Mouse (Mus musculus) NIH3T3 (cell line): ENCODE data around the gene Igfbp7.

ENCODE experiments used
- DNase-seq: peaks from one replicate; pipeline ENCODE4 v3.0.0-alpha.2; 2012; ENCODE audit warnings: low read depth

Igfbp7 gene

DNA sequence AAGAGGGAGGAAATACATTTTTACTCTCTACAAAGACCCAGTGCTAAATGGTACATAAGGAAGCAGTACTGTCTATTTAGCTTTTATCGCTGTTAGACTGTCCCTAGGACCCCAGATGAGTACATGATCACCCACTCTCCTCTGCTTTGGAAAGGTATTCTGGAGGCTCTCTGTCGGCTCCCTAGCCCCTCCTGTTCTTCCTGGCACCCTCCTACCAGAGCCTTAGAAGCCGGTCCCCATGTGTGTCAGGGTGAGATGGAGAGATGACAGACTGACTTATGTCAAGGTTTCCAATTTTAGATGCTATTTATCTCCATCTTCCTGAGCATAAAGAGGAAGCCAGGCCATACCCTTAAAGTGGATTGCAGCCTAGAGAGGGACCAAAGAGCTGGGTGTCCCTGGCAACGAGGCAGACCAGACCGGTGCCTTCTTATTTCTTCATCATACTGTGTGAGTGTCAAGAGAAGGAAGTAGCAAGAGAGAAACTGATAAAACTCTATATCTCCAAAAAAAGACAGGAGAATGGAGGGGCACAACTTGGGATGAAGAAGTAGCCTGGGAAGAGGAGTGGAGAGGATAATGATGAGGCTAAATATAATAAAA, 2.3 kb downstream of the Igfbp7 start:
- DNase-seq, result no peak

DNA sequence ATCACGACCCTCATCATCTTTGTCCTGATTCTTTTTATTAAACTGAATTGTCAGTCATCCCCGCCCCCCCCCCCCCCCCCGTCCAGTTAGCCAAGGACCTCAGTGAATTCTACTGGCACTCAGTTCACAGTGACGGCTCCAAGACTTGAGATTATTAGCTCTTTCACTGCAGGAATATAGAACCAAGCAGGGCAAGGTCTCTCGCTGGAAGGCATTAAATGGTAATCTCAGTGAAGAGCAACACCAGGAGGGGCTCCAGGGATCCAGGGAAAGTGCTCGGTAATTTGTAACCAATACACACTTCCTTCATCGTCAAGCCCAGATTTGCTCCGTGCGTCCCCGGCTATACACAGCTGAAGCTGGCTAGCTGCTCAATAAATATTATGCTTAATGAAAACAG, 2.9 kb downstream of the Igfbp7 start:
- no peak for DNase-seq

DNA sequence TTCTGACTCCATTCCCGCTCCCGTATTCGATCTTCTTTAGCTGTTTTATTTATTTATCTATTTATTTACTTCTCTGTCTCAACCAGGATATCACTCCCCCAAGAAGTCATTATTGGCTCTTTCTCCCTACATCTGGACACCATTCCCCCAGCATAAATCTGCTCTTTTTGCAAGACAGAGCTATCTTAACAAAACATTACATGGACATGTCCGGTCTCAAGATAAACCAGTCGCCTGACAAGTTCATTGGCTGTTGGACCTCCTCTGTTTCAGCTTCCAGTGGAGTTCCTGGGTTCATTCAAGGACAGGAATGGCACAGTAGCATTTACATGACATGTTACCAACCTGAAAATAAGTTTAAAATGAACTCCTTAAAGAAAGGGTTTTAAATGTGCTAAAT, 4.9 kb downstream of the Igfbp7 start:
- DNase-seq, result no peak

DNA sequence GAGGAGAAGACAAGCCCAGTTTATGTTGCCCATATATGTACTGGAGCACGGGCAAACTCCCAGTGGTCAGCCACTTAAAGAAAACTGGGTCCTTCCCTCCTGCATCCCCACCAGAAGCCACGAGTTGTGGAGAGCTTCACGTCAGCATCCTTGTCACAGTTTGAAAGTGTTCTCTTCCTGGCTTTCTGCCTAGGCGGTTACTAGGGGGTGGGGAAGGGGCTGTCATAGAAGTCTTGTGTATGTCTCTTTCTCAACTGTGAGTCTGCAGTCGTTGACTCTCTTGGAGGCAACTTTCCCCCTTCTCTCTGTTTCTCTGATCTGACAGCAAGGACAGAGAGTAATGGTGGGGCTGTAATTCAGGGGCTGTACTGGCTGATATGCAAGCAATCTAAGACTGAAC, 5.7 kb downstream of the Igfbp7 start:
- DNase-seq, result no peak

DNA sequence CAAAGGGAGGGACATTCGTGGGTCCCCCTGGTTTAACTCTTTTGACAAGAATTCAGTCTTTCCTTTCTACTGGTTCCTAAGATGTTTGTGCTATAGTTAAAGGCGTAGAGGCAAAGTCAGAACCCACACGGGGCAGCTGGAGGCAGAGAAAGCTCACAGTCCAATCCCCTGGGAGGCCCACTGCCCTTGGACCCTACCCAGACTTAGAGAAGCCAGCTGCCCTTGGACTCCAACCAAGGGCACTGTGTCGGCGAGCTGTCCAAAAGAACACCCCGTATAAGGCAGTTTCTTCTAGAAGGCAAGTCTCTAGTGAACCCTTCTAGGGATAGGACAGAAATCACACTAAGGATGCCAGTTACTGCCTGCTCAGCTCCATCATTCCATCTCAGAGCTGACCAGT, 7.0 kb downstream of the Igfbp7 start:
- peak; percentile 52 for DNase-seq

DNA sequence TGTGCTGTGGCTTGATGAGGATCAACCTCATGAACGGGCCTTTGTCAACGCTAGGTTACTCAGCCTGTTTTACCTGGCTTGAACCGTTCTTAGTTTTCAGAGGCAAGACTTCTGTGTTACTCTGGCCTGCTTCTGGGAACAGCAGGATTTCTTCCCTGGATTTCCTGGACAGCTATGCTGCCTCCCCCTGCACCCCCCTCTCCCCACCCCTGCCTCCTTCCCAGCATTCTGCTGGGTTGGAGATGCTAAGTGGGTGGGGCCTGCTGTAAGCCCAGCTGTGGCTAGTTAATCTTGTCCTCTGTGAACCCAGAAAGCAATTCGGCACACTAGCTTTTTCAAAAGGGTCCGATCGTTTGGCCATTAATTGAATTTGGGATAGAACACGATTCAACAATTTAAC, 7.7 kb downstream of the Igfbp7 start:
- DNase-seq, result peak; percentile 32

DNA sequence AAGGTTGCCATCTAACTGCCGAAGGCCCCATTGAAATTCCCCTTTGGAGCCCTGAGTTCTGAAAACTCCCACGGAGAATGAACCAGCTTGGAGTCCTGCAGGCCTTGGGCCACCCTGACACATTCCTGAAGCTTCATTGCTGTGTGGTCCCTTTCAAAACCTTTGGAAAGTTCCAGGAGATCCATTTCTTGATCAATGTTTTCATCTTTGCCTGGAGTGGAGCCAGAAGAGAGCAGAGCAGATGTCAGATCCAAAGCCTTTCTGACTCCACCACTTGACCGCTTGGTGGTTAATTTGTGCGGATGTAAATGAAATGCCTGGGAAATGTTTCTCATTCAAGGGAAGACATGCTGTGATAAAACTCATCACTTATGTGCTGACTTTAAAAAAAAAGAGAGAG, 8.8 kb downstream of the Igfbp7 start:
- no peak for DNase-seq

DNA sequence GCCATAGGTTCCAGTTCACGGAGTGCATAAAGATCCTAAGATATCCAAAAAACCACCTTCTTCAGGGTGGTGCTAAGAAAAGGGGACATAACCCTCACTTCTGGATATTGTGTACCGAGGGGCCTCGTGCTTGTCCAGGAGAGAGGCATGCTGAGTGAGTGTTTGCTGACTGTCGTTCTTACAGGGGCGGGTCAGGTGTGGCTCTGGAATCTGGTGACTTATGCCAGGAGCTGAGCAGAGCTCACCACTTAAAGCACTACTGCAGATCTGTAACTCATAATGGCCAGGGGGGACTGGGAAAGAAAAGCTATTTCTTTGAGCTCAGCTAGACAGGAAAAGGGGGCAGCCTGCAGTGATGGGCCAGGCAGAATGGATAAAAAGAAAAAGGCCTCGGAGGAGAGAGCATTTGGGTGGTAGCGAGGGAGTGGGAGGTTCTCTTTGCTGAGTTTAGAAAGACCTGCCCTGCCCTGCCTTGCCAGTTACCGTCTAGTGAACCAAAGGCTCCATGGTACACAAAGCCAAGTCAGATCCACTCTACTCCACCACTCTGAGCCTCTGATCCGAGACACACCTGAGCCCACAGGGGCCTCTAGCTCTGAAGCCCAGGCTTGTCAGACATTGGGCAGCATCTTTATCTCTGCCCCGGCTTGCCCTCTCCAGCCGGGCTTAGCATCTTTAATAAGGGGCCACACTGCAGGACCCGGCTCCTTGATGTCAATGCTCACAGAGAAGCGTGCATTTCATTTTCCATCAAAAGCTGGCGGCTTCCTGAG, 9.4 kb downstream of the Igfbp7 start:
- DNase-seq, result no peak

DNA sequence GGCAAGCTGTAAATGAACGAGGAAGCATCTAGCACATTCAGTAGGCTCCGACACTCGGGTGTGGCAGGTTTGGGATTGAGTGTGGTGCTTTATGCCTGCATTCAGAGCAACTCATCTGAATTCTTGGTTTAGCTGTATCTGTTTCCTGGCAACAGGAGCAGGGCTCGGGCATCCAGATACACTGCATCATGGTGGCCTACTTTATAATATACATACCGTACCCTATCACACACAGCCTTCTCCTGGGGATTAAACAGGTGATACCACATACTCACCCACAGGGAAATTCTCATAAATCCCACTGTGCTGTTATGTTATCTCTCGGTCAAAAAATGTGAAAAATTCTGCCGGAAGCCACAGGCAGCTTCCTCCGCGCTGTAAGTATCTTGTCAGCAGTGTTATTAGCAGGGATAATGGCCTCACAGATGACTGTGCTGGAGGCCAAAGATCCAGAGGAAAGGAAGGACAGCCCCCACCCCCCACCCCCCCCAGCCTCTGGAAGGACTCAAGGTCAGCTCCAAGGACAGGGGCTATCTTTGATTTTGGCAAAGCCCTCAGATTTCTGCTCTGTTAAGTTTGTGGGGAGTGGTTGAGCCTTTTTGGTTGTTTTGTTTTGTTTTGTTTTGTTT, 13.7 kb downstream of the Igfbp7 start:
- no peak for DNase-seq

DNA sequence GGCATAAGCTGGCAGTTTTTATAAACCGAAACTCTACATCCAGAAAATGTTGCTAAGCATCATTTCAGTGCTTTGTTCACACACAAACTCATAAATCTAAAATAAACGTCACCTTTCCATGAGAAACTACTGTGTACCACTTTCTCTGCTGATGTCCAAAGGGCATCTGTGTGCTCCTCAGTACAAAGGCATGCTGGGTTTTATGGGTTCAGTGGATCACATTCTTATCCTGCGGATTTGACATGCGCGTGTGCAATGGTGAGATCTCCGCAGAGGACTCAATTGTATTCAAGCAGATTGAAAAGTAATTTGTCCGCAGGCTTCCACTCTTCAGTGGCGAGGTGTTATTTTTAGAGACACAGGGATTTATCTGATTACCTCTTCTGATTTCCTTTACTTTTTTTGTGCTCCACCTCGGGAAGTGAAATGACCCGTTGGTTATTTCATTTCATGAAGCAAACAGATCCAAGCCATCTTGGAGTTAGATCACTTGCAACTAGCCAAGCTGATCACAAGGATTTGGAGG, 14.7 kb downstream of the Igfbp7 start:
- no peak for DNase-seq

DNA sequence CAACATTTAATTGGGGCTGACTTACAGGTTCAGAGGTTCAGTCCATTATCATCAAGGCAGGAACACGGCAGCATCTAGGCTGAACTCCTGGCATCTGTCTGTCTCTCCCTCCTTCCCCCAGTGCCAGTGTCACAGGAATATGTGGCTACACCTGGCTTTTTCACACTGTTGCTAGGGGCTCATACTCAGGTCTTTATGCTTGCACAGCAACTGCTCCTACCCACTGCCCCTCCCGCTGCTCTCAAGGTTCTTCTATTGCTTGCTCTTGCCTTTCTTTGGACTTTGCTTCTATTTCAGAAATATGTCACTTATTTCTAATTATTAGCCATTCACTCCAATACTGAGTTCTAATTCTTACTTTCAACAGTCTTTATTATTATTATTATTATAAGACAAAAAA, 17.6 kb downstream of the Igfbp7 start:
- DNase-seq, result no peak

DNA sequence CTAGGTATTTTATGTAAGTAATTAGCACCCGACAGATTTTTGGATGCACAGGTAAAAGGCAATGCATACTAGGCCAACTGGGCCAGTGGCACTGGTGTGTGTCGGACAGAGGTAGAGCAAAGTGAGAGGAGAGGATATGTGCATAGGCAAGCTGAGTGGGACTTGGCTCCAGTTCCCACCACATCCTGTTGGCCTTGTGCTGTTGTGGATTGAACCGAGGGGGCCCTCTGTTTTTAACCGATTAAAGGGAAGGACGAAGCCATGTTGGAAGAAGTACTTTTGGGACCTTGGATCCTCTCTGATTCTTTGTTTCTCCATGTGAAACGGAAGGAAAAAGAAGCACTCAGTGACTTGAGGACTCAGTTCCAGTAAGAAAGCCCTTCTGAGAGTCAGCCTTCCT, 19.5 kb downstream of the Igfbp7 start:
- no peak for DNase-seq

DNA sequence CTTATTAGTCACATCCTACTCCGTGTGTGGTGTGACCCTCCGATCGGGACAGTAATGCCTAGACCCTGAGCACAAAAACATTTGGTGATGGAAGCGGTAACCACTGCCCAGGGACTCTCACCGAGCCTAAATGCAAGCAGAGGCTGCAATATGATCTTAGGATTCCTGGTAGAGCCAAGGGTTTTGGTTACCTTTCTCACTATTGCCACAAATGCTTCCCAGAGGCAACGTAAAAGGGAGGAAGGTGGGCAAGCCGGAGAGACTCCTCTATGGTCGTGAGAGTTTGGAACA, 20.5 kb downstream of the Igfbp7 start:
- DNase-seq, result no peak

DNA sequence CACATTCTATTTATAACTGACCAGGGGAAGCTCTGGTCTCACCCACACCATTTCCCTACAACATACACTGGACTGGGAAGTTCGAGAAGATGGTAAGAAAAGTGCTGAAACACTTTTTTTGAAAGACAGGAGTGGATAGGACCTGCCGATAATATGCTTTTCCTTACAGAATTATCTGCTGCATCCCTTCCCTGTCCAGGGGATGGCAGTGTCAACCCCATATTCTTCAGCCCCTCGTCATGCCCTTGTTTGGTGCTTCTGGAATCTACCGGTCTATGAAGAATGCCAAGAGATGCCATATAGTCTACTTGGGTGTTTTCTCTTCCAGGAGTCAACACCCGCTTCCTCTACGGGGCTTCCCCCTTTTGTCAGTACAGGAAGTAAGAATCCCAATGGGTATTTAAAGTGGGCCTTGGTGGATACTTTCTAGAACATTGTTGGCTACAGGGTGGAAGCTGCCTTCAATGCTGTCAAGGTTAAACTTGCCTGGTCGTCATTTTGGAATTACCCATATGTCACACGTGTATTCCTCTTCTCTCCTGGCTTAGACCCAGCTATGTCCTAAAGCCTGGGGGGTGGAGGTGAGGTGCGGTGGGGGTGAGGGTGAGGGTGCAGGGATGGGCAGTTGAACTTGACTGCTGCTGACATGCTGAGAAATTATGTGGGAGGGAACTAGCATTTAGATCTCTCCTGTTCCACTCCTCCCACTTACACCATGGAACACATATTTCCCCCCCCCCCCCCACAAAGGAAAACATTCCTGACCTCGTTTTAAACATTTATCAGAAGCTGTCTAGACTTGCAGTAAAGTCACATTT, 21.0 kb downstream of the Igfbp7 start:
- DNase-seq, result peak; percentile 26

DNA sequence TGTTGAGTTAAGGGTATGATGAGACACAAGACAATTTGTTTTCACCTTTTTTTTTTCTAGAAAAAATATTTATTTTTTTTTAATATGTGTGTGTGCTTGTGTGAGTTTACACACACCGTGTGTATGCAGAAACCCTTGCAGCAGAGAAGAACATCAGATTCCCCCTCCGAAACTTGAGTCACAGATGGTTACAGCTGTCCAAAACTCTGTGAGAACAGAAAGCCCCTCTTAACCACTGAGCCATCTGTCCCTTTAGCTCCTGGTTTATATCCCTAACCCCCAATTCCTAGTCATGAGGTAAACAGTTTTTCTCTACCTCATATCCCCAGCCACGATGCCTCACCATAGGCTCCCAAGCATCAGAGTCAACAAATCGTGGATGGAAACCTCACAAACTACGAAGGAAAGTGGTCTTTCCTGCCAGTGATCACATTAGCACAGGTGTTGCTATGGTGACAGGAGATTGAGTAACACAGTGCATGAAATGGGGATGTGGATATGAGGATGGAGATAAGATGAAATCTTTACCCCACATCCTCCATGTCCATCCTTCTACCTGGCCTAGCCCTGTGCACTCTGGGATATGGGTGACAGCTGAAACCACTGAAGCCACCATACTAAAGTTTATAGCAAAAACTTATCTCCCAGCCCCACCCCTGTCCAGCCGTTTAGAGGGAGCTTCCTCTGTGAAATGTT, 21.8 kb downstream of the Igfbp7 start:
- no peak for DNase-seq

DNA sequence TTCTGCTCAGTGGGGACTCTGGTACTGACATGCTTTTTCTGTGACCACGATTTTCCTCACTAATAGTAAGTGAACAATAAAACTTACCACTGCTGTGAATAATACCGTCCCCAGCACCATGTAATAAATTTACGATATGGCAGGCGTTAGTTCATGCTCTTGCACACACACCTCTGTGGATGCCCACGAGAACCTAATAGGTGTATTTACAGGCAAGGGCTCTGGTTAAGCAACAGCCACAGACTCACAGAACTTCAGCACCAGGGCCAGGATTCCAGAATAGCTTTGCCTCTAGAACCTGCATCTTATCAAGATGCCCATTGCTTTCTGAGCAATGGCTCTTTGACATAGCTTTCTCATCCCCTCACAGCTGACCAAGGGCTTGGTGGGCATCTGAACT, 22.6 kb downstream of the Igfbp7 start:
- no peak for DNase-seq

DNA sequence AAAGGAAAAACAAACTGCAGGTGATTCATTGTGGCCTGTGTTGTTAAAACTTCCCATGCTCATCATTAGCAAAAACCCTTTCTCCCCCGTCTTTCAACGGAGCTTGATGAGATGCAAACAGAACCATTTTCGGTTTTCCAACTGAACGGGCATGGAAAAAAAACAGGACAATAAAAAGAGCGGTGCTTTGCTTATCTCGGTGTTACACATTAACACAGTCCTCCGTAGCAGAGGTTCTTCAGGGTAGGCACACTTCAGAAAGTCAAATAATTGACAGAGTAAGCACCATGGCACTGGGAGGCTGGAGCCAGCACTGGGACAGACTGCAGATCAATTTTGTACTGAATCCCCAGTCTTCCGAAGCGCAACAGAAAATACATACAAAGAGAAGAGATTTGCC, 23.1 kb downstream of the Igfbp7 start:
- DNase-seq, result no peak

DNA sequence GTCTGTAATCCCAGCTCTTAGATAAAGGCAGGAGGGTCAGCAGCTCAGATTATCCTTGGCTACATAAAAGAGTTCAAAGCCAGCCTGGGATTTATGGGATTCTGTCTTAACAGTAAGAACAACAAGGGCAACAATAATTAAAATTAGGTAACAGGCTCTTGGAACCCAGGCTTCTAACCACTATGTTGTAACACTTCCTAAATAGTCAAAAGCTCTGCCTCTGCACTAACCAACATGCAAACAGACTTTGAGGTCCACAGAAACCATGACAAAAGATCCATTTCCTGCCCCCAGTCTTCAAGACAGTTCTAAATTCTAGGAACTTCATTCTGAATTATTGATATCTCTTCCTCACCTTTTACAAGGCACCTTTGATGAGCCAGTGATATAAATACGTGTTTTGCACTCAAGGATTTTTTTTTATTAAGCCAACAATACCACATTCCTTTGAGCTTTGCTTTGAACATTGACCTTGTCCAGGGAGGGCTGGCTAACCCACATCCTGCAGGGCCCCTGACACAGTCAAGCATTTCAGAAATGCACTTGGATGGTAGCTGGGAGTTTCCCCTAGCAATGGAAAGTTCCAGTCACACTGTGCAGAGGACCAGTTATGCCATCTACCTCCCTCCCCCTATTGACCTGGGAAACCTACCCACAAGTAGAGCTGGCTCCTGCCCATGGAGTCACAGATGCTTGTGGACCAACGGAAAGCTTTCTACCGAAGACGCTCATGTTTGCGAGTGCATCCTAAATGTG, 23.9 kb downstream of the Igfbp7 start:
- DNase-seq, result no peak

DNA sequence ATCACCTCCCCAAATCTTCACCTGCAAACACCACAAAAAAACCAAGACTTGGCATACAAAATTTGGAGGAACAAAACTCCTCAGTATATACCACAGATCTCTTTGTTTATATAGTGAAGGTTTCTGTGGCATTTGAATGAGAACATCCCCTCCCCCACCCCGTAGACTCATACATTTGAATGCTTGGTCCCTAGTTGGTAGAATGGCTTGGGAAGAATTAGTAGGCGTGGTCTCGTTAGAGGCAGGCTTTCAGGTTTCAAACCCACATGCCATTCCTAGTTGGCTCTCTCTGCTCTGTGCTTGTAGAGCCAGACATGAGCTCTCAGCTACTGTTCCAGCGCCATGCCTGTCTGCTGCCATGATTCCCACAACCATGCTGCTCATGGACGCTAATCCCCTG, 26.2 kb downstream of the Igfbp7 start:
- DNase-seq, result no peak

DNA sequence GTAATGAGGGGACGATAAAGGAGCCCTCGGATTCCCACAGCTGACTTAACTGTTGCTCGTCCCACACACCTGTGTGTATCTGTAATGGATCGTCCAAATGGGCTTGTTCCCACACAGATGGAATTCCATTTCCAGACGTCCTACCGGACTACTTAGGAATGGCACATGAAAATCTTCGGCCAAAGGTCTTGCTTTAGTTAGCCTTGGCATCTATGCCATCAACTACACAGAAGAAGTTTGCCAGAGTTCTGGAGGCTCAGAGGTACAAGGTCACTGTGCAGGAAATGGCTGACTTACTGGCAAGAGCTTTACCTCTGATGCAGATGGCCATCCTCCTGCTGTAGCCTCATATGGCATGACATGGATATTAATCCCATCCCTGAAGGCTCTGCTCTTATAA, 26.6 kb downstream of the Igfbp7 start:
- no peak for DNase-seq

DNA sequence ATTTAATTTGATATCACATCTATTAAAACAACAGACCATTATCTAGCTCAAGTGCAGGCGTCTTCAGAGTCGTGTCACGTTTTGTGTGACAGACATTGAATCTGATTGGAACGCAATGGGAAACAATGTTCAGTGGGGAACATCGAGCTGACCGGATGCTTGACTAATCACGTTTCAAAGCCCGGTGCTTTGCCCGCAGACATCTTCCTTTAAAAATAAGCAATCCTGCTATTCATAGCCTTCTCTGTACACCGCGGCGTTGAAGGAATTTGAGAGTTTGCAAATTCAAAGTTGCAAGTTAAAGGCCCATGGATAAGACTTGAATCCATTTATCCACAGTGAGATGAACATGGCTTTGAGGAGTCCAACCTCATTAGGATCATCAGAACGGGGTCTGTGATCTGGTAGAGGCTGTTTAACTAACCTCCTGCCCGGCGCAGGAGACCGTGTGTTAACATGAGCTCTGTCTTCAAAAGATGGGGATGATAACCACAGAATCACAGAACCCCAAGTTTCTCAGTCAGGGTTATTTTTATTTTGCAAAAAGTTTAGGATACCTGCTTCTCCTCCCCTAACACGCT, 27.4 kb downstream of the Igfbp7 start:
- DNase-seq, result no peak
